Mouse (Mus musculus): ENCODE data around the gene Lrrc26.
A peak's percentile ranks its signal among the peaks of the same experiment; 100 is the strongest.

The Lrrc26 gene

DNA sequence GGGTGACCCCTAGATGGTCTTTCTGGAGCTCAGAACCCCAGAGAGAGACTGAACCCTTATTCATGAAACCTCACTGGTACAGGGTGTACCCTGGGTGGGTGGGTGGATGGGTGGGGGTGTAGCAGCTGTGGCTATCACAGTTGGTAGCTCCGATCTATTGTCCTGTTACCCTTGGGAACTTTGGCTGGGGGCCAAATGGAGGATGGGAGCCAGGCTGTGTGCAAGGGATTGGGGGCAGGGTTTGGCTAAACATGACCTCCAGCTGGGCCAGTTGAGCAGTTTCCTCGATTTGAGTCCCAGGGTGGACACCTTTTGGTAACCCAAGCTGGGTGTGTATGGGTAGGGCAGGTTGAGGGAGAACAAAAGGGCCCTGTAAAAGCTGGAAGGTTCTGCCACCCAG is 23.0 kb upstream of the Lrrc26 start:
- no peak for DNase-seq (ENCODE audit: low spot score)

GRCm38 (mm10) chr2:25267241-25267640 is 22.5 kb upstream of the Lrrc26 start:
- no peak for DNase-seq (ENCODE audit: low spot score)

DNA sequence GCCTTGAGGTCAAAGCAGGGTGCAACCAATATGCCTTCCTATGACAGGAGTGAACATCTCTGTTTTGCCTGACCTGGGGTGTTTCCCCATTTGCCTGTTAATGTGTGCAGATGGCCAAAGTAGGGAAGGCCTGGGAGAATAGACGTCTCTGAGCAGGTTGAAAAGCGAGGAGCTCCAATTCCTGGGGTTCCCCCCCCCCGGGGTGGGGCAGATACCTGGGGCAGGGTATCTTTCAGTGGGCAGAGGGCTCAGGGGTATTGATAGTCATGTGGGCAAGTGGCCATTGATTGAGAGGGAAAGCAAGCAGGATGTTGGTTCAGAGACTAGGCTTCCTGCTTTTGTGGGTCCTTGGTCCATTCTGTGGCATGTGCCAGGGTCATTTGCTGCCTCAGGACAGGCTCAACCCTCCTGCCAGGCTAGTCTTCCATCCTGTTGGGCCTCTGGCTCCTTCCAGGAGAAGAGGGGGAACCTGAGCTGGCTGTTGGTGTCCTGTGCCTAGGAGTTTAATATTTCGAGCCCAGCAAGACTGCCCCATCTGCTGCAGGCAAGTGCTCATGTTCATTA is 21.9 kb upstream of the Lrrc26 start:
- DNase-seq (ENCODE audit: low spot score): no peak

DNA sequence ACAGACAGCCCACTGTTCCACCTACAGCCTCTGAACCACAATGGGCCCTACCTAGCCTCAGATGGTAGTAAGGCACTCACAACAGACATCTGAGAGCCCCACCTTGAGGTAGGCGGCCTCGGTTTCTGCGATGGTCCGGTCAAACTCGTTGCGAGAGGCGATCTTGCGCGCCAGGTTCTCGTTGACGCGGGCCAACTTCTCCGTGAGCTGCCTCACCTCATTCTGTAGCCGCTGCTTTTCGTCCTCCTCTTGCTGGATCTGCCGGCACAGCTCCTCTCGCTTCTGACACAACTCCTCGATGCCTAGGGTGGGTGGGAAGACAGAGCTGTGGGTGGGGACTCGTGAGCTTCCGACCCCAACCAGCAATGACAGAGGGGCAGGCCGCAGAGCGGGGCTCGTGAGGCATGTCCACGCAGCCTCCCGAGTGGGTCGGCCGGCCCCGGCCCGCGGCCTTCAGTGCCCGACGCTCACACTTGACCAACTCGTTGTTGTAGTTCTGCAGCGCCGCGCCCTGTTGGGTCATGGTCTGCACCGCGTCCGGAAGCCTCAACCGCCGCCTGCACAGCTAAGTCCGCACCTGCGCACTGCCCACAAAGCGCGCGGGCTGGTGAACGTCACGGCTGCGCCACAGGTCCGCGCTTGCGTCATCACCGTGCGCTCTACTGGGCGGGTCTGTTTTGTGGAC is 17.7 kb upstream of the Lrrc26 start, which contains the start of the genes Ssna1 and Anapc2:
TSS of gene Ssna1 (minus strand) at position 612 of the 685 bp plus-strand sequence.
TSS of gene Anapc2 (plus strand) at position 652 of the 685 bp plus-strand sequence.
- peak; percentile 94 for DNase-seq (ENCODE audit: low spot score)

GRCm38 (mm10) chr2:25272515-25272914 is 17.2 kb upstream of the Lrrc26 start:
- no peak for DNase-seq (ENCODE audit: low spot score)

DNA sequence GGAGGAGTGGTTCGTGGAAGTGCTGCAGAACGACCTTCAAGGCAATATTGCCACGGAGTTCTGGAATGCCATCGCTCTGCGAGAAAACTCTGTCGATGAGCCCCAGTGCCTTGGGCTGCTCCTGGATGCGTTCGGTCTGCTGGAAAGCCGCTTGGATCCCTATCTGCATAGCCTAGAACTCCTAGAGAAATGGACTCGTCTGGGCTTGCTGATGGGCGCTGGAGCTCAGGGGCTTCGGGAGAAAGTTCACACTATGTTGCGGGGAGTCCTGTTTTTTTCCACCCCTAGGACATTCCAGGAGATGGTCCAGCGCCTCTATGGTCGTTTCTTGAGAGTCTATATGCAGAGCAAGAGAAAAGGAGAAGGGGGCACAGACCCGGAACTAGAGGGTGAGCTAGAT is 16.7 kb upstream of the Lrrc26 start:
- DNase-seq (ENCODE audit: low spot score): no peak

- DNase-seq (ENCODE audit: low spot score): peak; percentile 84
These were observed 10.5 kb upstream of the Lrrc26 start for GRCm38 (mm10) chr2:25278928-25279882.

DNA sequence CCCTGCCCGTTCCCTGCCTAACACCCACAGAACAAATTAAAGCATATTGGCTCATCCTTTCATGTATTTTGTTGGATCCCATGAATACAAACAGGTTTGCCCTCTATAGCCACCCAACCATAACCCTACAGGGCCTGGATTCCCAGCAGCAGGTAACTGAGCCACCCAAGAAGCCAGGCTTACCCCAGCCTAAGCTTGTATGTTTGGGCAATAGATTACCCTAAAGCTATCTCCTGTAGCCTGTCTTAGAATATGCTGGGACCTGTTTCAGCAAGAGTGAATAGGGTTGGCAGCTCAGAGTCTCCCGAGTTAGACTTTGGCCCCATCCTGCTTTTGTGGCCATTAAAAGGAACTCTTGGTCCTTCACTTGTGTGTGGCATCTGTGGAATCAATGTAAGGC is 4.2 kb upstream of the Lrrc26 start:
- no peak for DNase-seq (ENCODE audit: low spot score)

- no peak for DNase-seq (ENCODE audit: low spot score)
These were observed 3.4 kb upstream of the Lrrc26 start for GRCm38 (mm10) chr2:25286314-25286713.

DNA sequence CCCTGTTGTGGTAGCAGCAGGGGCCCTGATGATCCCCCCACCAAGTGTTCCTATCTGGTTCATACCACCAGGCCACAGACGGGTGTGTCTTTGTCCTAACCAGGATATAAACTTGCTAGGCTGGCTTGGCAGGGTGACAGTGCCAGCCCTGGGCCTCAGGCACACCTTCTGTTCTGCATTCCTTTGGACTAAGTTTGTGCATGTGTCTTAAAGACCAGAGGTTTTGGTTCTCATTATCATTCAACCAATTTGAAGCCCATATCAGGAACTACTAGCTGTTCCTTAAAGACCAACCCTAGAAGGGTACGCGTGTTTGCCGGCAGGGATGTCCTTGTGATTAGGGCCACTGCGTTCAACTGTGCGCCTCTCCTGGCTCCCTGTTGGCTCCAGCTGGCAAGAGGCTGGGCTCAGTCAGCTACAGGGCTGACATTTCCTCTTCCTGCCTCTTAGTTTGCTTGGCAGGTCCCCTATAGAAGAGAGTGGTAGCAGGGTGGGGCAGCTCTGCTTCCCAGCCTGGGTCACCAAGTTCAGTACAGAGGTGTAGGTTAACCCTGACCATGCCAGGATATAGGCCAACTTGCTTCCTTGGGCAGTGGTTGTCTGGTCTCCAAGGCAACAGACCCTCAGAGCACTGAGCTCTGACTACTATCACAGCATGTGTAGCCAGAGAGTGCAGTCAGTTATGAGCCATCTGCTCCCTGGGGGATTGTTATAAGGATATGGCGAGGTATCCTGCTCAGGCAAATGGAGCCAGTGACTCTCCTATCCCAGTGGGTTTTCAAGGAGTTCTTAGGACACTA is 2.7 kb upstream of the Lrrc26 start:
- DNase-seq (ENCODE audit: low spot score): no peak

DNA sequence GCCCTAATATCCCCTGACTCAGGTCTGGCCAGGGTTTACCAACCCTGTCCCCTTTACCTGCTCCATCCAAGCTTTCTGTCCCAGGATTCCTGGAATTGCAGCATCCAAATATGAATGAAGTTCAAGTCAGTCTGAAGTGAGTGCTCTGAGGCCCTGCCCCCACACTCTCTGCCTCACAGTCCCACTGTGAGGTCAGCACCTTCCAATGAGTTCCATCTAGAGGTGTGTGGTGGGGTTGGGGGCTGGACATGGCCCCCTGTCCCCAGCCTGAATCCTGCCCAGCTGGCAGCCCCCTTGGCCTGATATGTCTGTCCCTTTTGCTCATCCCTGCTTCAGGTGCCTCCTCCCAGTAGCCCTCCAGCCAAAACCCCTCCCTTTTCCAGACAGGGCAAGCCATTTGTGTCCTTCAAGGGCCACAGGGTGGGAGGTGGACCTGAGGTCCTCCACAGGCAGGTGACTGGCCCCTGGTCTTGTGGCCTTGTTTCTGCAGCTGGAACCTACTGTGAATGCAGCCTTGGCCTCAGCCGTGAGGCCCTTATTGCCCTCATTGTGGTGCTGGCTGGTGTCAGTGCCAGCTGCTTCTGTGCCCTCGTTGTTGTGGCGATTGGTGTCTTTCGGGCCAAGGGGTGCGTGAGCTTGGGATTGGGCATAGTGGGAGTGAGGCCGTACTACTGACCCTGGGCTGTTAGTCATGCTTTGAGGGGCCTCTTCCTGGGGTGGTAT is 1.6 kb upstream of the Lrrc26 start, which contains the start of gene Tmem210:
TSS of gene Tmem210 (plus strand) at position 219 of the 723 bp plus-strand sequence.
- no peak for DNase-seq (ENCODE audit: low spot score)

GRCm38 (mm10) chr2:25288734-25289345 is 875 bp upstream of the Lrrc26 start:
- no peak for DNase-seq (ENCODE audit: low spot score)

GRCm38 (mm10) chr2:25290101-25290815 is 543 bp downstream of the Lrrc26 start:
- no peak for DNase-seq (ENCODE audit: low spot score)

DNA sequence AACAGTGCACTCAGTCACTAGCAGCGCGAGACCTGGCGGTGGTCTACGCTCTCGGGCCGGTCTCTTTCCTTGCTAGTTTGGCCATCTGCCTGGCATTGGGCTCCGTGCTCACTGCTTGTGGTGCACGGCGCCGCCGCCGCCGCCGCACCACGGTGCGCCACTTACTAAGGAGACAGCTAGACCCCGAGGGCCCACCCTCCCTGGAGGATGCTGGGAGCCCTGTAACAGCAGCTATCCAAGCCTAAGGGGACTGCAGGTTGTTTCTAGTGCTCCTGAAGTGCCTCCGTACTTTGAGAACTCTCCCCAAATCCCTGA is 1.1 kb downstream of the Lrrc26 start:
- no peak for DNase-seq (ENCODE audit: low spot score)

DNA sequence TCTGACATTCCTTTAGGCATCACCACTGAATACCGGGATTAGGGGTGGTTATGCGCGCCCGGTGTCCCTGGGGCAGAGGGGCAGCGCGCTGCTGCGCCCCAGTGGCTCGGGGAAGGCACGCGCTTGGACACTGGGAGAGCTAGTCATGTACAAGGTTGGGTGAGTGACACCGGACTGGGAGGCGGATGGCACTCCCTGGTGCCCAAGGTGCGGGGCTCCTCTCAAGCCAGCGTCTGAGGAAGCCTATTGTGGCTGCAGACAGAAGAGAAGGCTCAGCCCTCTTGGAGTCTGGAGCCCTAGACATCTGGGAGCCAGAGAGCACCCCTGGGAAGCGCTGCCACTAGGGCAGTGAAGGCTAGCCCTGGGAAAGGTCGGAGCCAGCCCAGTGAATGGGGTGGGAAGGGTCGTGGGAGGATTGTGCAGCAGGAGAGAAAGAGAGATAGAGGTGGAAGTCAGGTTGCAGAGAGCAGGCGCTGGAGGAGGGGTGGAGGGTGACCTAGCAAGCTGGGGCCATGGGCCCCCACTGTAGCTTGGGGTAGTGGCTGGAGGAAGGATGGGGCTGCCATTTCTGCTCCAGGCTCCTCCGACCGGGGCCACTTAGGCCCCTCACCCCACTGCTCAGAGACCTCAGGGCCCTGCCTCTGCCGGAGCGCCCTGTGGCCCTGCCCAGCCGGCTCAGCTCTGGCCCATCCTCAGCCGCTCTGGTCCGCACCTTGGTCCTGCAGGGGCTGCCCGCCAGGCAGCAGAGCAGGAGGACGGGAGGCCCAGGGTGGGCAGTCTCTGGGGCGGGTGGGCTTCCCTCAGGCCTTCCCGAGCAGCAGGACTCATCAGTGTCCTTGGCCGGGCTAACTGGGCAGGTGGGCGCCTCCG is 1.7 kb downstream of the Lrrc26 start:
- no peak for DNase-seq (ENCODE audit: low spot score)

GRCm38 (mm10) chr2:25292054-25292544 is 2.4 kb downstream of the Lrrc26 start:
- DNase-seq (ENCODE audit: low spot score): no peak

- peak; percentile 66 for DNase-seq (ENCODE audit: low spot score)
These were observed 3.1 kb downstream of the Lrrc26 start for GRCm38 (mm10) chr2:25292856-25293255.

- DNase-seq (ENCODE audit: low spot score): no peak
These were observed 4.0 kb downstream of the Lrrc26 start for GRCm38 (mm10) chr2:25293706-25294105.

GRCm38 (mm10) chr2:25297093-25297492 is 7.4 kb downstream of the Lrrc26 start:
- no peak for DNase-seq (ENCODE audit: low spot score)

All from adipocyte (in vitro differentiated cells).